Mouse (Mus musculus) hindlimb bud, embryonic 11.5 days (tissue): ENCODE data around the gene Fgf8.

Experiments
- DNase-seq: peaks from one replicate; pipeline ENCODE4 v3.0.0-alpha.2; 2012; ENCODE audit warnings: low read depth, low spot score; ENCODE audit errors: extremely low spot score

Fgf8 gene

DNA sequence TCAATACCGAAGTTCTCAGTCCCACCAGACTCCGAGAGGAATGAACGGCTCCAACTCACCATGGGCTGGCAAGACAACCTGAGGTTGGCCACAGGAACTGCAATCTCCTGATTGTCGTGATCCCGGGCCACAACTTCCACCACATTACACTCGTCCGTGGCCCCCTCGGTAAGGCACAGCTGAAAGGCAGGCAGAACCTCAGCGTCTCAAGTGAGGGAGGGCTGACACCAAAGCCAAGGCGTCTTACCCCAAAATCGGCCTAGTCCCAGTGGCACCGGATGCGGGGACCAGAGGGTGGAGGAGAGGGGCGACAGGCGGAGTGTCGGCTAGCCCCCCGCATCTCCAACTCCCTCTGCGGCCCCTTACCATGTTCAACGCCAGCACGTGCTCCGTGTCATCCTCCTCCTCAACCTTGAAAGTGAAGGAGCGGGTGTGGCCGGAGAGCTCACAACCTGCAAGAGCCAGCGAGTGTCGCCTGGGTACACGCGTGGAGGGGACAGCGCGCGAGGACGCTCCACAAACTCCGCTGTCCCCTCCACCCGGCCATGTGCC, 6.1 kb upstream of the Fgf8 start:
- DNase-seq: no peak

DNA sequence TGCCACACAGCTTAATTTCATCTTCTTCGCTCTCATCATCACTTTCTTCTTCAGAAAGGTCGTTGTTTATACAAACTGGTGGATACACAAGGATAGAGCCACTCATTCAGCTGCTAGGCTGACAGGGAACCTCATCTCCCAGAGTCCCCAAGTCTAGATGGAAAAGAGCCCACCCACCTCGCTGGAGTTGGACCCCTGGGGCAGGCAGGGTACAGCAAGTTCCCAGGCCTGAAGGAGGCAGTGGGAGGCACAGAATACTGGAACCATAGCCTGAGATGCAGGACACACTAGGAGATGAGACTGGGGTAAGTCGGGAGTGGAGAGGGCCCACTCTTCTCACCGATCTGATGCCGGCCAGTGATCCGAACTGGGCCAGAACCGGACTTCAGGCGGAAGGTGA, 5.5 kb upstream of the Fgf8 start:
- no peak for DNase-seq

DNA sequence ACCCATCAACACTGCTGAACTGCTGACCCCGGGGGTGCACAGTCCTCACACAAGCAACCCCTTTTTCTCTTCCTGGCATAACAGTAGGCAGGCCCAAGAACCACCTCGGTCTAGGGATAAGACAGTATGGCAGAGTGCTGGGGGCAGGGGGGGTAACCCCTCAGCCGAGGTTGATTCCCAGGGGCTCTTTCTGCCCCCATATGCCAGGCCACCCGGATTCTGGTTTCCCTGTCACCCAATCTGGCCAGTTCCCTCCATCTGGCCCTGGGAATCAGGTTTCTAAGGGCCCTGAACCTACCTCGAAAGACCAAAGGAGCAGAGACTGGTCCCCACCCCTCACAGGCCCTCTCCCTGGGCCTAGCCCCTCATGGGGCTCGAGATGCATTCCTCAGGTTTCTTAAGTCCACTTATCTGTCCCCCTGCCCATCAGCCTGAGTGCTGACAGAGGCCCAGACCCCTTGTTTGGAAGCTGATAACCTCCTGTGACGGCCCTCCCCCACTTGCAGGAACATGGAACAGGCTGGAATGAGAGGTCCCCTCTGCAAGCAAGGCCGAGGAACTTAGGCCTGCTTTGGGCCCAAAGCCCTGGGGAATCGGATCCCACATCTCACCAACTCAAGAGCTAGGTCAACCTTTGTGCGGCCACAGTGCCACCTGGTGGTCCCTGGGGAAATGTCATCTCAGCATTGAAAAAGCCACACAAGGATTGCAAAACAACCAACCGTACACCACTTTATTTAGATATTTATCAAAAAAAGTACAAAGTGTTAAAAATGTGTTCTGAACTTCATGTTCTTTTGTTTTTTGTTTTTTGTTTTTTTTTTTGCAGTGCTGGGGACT, 4.5 kb upstream of the Fgf8 start:
- peak; percentile 77 for DNase-seq

DNA sequence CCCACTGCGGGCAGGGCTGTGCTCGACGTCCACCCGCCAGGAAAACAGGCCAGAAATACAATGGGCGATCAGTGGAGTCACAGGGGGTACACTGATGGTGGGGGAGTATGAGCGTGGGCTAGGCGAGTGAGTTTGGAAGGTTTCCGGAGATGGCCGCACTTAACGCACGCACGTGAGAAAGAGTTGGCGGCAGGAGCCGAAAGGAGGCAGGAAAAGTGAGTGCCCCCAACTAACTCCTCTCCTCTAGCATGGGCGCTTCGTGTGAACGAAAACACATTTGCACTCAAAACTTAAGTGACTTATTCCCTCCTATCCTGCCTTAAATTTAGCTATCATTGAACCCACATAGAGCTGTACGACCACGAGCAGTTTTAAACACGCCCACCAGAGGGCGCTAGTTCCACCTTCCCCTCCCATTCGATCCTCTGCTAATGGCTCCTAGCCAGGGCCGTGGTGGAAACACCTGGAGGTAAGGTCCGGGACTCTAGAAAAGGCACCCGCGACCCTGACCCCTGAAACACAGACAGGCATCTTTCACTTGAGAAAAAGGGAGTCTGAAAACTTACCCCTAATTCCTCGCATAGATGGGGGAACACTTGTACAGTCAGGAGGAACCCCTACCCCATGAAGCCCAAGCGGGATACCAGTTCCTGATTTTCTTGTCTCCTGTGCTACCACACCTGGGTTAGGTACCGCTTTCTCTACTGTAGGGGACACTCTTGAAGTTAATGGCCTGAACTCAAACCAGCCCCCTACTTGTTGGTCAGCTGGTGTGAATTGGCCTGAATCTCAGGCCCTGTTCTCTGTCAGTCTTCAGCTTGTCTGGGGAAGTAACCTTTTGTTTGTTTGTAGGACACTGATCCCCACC, 3.7 kb upstream of the Fgf8 start:
- peak; percentile 79 for DNase-seq

DNA sequence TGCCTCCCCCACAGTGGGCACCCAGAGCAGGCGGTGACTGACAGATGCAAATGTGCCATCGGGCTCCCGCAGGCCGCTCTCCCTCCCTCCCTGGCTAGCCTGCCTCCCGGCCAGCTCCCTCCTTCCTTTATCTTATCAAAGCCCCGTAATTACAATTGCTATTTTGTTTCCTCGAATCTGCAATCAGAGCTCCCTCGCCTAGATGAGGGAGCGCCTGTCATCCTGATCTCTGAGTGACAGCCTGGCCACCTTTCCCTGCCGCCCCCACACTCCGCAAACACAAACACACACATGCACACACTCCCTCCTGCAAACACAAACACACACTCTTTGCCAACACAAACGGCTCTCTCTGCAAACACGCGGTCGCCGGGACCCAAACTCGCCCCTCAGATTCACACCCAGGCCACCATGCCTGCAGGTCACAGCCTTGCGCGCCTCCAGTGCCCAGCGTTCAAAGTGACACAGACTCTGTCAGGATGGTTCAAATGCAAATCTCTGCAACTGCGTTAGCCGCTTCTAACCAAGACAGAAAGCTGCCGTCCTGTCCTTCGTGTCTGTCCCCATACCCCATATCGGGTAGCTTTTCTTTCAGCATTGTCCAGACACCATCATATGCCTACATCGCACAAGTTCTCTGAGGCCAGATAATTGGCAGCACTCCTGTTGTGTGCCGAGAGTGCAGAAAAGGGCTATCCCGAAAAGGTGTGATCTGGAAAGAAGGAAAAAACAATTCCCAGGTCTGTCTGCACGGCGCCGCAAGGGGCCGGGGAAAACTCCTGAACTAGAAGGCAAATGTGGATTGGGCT, 2.8 kb upstream of the Fgf8 start:
- DNase-seq: no peak

DNA sequence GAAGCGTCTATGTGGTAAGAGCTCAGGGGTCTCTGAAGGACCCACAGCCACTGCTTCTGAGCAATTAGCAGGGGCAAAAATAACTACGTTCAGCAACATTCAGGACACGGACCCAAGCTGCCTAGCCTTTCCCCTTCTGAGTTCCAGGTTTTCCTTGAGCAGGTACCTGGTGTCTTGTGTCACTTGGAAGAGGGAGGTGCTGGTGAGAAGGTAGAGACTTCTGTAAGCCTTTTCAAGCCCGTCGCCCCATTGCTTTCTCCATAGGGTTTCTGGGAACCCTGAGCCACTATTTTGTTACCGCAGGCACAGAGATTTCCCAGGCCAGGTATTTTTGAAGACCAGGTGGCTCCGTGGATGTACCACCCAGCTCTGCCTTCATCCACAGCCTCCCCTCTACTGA, 904 bp upstream of the Fgf8 start:
- no peak for DNase-seq

DNA sequence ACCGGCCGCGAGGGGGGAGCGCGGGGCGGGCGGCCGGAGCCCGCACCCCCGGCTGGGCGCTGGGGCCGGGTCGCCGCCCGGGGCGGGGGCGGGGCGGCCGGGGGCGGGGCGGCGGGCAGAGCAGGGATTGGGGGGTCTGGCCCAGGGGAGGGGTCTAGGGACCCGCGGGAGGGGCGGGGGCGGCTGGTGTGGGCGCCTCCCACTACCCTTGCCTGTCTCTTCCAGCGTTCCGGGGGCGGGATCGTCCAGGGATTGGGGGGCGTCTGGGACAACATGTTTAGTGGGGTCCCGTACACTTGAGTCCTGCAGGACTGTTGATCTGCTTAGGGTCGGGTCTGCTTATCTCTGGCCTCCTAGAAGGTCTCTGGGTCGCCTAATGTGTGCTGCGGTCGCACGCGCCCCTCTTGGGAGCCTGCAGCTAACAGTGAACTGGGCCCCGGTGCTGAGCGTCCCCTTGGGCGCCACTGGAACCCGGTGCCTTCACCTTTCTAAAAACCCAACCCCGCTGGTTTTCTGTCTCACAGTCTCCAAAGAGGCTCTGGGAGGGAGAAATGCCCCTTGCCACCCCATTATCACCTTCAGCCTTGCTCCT, 365 bp upstream of the Fgf8 start:
- DNase-seq: no peak

DNA sequence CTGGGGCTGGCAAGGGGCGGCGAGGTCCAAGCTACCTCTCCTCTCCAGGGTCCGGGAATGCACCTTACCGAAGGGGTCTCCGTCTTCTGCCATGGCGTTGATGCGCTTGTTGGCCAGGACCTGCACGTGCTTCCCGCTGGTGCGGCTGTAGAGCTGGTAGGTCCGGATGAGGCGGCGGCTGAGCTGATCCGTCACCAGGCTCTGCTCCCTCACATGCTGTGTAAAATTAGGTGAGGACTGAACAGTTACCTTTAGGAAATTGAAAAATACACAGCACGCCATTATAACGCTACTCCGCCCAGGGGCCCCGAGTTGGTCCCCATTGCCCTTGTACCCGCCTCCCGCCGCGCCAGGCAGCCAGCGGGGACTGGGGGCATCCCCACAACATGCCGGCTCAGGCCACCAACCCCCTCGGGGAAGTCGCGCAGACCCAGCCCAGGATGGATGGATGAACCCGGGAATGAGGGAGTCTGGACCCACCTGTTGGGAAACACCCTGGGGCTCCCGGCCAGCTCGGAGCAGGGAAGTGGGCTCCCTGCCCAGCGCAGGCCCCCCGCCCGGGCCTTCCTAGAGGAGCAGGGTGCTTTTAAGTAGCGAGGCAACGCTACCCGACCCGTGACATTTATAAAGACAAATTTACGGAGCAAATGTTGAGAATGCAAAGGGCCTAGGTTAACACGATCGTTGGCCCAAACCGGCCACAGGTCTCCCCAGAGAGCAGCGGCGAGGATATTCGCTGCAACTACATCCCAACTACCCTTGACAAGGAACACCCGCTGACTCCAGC, 1.1 kb downstream of the Fgf8 start:
- DNase-seq: no peak

DNA sequence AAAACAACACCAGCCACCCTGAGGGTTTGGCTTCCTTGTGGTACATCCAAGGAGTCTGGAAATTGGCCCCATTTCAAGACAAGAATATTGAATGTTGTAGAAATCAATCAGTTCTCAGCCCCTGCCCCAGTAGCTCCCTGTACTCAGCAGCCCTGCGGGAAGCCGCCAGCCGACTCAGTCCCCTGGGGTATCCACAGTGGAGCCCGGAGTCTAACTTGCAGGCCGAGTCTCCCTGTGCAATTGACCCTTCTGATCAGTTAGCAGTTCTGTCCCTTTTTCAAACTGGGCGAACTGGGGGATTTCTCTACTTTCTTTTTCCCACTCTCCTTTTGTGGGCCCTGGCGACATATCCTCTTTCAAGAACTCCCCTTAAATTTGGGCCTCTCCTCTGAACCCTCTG, 1.9 kb downstream of the Fgf8 start:
- DNase-seq: no peak

DNA sequence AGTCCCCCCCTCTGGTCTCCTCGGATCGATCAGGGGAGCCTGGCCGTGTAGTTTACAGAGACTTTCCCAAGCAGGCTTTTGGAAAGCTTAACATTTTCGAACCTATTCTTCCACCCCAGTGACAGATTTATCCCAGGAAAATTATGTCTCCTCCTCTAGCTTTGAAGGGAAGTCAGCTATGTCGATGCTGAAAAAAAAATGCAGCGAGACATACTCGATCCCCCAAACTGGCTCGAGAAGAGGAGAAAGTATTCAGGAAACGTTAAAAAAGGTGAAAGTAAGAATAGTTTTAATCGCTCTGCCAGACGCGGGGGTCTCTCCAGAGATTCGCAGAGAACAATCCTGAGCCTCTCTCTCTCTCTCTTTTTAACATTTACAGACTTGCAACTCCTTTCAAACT, 2.5 kb downstream of the Fgf8 start:
- DNase-seq: no peak

DNA sequence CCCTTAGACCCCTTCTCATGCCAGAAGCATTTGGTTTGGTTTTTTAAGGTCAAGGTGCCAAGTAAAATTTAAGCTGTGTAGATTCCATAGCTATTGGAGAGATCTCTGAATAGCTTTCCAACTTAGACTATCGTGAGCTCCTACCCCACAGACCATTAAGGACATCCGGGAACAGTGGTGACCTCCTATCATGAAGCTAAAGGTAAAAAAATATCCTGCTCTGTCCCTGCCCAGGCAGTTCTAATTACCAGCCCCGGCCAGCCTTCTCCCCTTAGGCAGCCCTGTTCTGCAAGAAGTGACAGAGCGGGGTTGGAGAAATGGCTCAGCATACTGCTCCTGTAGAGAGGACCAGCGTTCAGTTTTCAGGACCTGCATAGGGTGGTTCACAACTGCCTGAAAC, 4.2 kb downstream of the Fgf8 start:
- DNase-seq: no peak

DNA sequence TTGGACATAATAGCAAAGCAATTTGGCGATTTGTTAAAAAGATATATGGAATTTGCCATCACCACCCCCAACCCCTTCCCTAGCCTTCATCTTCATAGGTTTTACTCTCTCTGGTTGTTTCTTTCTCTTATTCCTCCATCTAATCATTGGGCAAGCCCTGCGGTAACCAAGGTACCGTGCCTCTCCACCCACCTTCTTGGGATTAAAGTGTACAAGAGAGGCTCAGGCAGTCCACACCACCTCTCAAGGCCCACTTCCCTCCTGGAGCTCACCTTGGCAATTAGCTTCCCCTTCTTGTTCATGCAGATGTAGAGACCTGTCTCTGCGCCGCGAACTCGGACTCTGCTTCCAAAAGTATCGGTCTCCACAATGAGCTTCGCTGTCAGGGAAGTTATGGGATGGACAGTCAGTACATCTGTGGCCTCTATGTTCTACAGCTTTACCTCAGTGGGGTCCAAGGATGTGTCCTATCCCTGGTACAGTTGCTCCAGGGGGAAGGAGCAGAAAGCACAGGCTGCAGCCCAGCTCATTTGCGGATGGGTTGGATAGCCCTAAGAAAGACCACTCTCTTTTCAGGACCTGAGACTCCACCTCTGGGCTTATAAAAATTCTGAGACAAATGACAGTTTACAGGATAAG, 4.8 kb downstream of the Fgf8 start:
- DNase-seq: no peak

DNA sequence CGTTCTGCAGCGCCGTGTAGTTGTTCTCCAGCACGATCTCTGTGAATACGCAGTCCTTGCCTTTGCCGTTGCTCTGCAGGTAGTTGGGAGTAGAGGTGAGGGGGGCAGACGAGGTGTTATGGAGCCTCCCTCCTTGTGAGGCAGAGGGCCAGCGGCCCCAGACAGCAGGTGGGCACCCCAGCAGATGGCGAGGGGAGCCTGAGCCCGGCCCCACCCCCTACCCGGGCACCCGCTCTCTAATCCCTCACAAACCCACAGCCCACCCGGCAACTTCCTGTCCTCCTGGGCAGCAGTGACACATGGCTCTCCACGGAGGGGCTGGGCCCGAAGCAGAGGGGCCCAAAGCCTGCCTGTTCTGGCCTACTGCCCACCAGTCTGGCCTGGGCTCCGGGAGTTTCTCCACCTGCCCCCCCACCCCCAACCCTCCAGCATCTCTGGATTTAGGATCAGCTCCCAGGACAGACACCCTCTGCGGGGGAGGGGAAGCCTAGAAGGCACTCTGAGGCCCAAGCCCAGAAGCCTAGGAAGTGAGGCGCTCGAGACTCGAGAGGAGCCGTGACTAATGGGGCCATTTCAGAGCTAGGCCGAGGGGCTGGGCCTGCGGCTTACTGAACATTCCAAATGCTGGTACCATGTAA, 5.4 kb downstream of the Fgf8 start:
- DNase-seq: no peak

DNA sequence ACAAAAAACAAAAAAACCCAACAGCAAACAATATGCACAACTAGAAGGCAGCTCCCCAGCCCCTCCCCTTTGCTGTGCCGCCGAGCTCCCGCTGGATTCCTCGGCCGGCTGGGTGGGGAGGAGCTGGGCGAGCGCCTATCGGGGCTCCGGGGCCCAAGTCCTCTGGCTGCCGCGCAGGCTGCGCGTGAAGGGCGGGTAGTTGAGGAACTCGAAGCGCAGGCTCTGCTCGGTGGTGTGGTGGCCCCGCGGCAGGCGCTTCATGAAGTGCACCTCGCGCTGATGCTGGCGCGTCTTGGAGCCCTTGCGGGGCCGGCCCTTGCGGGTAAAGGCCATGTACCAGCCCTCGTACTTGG, 5.9 kb downstream of the Fgf8 start:
- no peak for DNase-seq

DNA sequence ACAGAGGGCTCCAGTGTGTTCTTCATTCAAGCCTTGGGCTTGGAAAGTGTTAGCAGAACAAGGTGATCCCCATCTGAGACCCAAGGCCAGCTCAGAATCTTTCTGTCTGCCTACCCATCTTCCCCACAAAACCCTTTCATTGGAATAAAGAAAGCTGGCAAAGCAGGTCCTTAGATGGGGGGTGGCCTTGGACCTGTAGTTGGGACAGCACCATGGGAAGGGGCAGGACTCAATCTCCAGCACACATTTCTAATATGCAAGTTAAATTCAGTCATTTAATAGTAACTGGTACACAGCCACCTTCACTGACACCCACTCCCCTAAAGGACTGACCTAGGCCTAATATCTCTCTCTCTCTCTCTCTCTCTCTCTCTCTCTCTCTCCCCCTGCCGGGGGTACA, 6.5 kb downstream of the Fgf8 start:
- no peak for DNase-seq

DNA sequence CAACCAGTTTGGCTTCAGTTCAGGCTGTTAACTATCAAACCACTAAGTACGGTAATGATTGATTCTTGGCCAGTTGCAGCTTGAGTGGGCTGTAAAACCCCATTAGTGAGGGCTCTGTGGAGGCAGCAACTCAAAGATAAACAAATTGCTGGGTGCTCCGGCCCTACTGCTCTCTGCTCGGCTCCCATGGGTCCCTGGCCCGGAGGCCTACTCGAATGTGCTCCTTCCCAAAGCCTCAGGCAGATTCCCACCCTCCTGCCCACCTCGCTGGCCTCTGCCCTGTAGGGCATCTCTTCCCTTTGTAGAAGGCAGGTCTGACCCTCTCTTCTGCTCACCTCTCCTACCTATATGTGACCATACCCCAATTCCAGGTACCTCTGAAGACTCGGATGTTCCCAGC, 8.0 kb downstream of the Fgf8 start:
- DNase-seq: no peak

DNA sequence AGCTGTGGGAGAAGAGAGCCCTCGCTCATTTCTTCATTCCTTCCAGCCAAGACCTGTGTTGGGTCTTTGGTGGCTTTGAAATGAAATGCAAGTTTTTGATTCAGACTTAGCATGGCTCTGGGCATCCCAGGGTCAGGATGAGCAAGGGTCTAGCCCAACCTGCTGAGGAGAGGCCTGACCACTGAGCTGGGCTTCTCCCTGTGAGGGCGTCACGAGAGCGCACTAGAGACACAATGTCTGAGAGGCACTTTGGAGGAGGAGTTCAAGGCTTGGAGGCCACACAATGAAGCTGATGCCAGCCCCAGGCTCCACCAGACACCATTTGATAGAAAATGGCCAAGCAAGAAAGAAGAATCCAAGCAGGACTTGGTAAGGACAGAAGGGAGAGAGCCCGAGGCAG, 8.5 kb downstream of the Fgf8 start:
- DNase-seq: no peak

DNA sequence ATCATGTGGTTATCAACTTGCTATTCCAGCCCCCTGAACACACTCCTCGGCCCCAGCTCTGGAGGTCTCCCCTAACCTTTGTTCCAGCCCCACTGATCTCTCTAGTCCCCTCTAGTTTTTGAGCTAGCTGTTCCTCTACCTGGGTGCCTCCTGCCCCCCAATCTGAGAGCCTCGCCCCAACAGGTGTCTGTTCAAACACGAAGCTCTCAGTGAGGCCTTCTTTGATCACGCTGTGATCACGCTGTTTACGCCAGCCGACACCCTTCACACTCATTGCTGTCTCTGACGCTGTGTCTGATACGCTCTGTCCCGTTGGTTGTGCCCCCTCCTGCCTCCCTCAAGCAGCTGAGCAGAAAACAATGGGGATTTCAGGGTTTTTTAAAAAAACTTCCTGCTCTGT, 9.2 kb downstream of the Fgf8 start:
- DNase-seq: no peak

DNA sequence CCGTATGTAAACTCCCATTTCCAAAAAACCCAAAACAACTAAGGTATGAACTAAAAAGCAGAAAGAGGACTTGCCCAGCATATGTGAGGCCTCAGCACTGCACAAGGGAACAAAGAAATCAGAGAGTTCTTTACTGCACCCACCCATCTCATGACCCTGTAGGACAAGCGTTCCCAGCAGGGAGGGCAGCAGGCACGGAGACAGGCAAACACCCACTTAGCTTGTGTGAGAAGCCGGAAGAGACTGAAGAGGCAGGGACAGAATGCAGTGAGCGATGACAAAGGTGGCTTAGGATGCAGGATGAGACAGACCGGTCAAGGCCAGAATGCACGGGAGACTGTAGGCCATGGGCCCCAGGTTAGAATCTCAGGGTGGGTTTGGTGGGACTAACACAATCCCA, 11.1 kb downstream of the Fgf8 start:
- no peak for DNase-seq
